Mouse (Mus musculus): ENCODE results near the gene Gabbr2. TPM values are rescaled to one million over a fixed set of nuclear protein-coding genes. Genes with fewer than 3 reads are reported as not detected.

The Gabbr2 gene
- polyA plus RNA-seq, 1 experiment from 2014 or later = 0.08 TPM

GRCm38 (mm10) chr4:46684160-46684559 is 307.5 kb downstream of the Gabbr2 start:
- H3K27me3 ChIP-seq = peaks cover 9% of the 10 kb centered on the region
- H3K4me2 ChIP-seq = no peak overlapping the region
- H3K4me3 ChIP-seq (replicated peaks) = no peak overlapping the region
- no peaks in the 10 kb centered on the region for H3K9me3 ChIP-seq
- H3K4me1 ChIP-seq (replicated peaks) = no peaks in the 10 kb centered on the region
- WGBS = 78% methylated on average over 6 of the region's 6 CpGs
- no peak for ATAC-seq (ENCODE audit: insufficient number of reproducible peaks, insufficient read depth, low FRiP score, low TSS enrichment, low read depth)
- no peak overlapping the region for H3K9ac ChIP-seq (replicated peaks)
- H3K27ac ChIP-seq = no peak overlapping the region
- no peaks in the 10 kb centered on the region for H3K36me3 ChIP-seq

GRCm38 (mm10) chr4:46676646-46677045 is 315.0 kb downstream of the Gabbr2 start:
- no peaks in the 10 kb centered on the region for H3K36me3 ChIP-seq
- no peak overlapping the region for H3K9ac ChIP-seq (replicated peaks)
- no peaks in the 10 kb centered on the region for H3K27me3 ChIP-seq
- H3K9me3 ChIP-seq = no peaks in the 10 kb centered on the region
- no peaks in the 10 kb centered on the region for H3K4me1 ChIP-seq (replicated peaks)
- no peak overlapping the region for H3K4me3 ChIP-seq (replicated peaks)
- H3K4me2 ChIP-seq = no peak overlapping the region
- H3K27ac ChIP-seq = no peak overlapping the region
- 54% methylated on average over 3 of the region's 3 CpGs for WGBS
- ATAC-seq (ENCODE audit: insufficient number of reproducible peaks, insufficient read depth, low FRiP score, low TSS enrichment, low read depth) = no peak

DNA sequence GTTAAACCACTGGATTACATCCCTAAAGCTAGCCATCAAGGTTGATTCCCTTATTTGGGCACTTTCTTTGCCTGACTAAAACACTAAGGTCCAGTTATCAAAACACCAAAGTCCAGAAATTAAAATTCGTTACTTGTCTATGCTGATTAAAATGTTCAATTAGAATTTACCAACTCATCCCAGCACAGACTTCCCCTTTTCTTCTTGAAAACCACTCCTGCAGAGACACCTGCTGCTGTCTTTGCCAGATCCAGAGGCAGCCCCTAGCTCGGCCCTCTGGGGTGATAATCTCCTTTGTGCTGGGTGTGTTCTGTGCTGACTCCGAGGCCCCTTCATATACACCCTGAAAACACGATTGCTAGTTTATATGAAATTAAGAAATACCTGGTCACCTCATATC is 315.7 kb downstream of the Gabbr2 start:
- ATAC-seq (ENCODE audit: insufficient number of reproducible peaks, insufficient read depth, low FRiP score, low TSS enrichment, low read depth) = no peak
- 68% methylated on average over 4 of the region's 4 CpGs for WGBS
- H3K4me2 ChIP-seq = no peak overlapping the region
- no peaks in the 10 kb centered on the region for H3K9me3 ChIP-seq
- no peaks in the 10 kb centered on the region for H3K36me3 ChIP-seq
- no peaks in the 10 kb centered on the region for H3K27me3 ChIP-seq
- no peaks in the 10 kb centered on the region for H3K4me1 ChIP-seq (replicated peaks)
- H3K9ac ChIP-seq (replicated peaks) = no peak overlapping the region; the same call in 1 of the 2 replicates
- H3K27ac ChIP-seq = no peak overlapping the region
- H3K4me3 ChIP-seq (replicated peaks) = no peak overlapping the region

DNA sequence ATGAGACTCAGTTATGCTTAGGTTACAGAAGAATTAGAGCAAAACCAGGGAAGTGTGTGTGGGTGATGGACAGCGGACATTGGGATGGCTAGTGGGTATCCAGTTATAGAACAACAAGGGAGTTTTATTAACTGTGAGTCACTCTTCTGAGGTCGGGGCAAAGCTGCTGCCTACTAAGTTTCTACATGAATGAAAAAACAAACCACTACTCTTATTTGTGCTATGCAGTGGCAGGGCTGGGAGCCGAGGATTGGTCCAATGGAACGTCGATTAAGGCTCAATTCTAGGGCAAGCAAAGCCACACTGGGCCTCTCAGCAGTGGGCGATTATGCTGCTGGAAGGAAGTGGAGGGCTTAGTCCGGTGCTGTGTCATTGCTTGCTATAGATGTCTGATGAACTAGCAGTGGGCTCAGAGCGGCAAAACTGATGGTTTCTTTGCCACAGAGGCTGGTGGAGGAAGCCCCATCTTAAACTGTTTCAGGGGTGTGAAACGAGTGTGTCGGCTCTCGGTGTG is 316.3 kb downstream of the Gabbr2 start:
- ATAC-seq (ENCODE audit: insufficient number of reproducible peaks, insufficient read depth, low FRiP score, low TSS enrichment, low read depth) = no peak
- H3K9me3 ChIP-seq = no peaks in the 10 kb centered on the region
- no peaks in the 10 kb centered on the region for H3K27me3 ChIP-seq
- H3K4me2 ChIP-seq = no peak overlapping the region
- no peaks in the 10 kb centered on the region for H3K4me1 ChIP-seq (replicated peaks)
- no peak overlapping the region for H3K9ac ChIP-seq (replicated peaks)
- H3K27ac ChIP-seq = no peak overlapping the region
- WGBS = 75% methylated on average over 11 of the region's 11 CpGs
- H3K36me3 ChIP-seq = no peaks in the 10 kb centered on the region
- H3K4me3 ChIP-seq (replicated peaks) = no peak overlapping the region

GRCm38 (mm10) chr4:46668620-46669019 is 323.1 kb downstream of the Gabbr2 start:
- WGBS = 73% methylated on average over 11 of the region's 11 CpGs
- no peak overlapping the region for H3K4me2 ChIP-seq

GRCm38 (mm10) chr4:46666420-46666819 is 325.3 kb downstream of the Gabbr2 start:
- no peak overlapping the region for H3K9ac ChIP-seq (replicated peaks)
- H3K4me3 ChIP-seq (replicated peaks) = no peak overlapping the region
- H3K9me3 ChIP-seq = no peaks in the 10 kb centered on the region
- H3K36me3 ChIP-seq = no peaks in the 10 kb centered on the region
- no peak for ATAC-seq (ENCODE audit: insufficient number of reproducible peaks, insufficient read depth, low FRiP score, low TSS enrichment, low read depth)
- no peak overlapping the region for H3K4me2 ChIP-seq
- WGBS = 70% methylated on average over 5 of the region's 5 CpGs
- no peaks in the 10 kb centered on the region; the same call in 1 of the 2 replicates for H3K27me3 ChIP-seq
- peaks cover 17% of the 10 kb centered on the region for H3K4me1 ChIP-seq (replicated peaks)
- H3K27ac ChIP-seq = no peak overlapping the region

More at GRCm38 (mm10) chr4:46668620-46669019, 323.1 kb downstream of the Gabbr2 start:
- Histone ChIP-seq H3K27me3 (no peaks in the 10 kb centered on the region), H3K4me3 (replicated peaks) (no peak overlapping the region), H3K27ac (no peak overlapping the region), H3K4me1 (replicated peaks) (peaks cover 13% of the 10 kb centered on the region), H3K9ac (replicated peaks) (no peak overlapping the region), H3K9me3 (no peaks in the 10 kb centered on the region), H3K36me3 (no peaks in the 10 kb centered on the region)
- ATAC-seq (ENCODE audit: insufficient number of reproducible peaks, insufficient read depth, low FRiP score, low TSS enrichment, low read depth) = no peak

- H3K27ac ChIP-seq = no peak overlapping the region
Measured at GRCm38 (mm10) chr4:46665371-46665774, 326.3 kb downstream of the Gabbr2 start.

GRCm38 (mm10) chr4:46664123-46665009 is 327.3 kb downstream of the Gabbr2 start:
- Histone ChIP-seq H3K4me2 (peak overlapping the region; percentile 77), H3K27me3 (peaks cover 6% of the 10 kb centered on the region; the same call in 1 of the 2 replicates), H3K36me3 (no peaks in the 10 kb centered on the region), H3K9ac (replicated peaks) (peak overlapping the region; percentile 73), H3K9me3 (0 out of 2 replicates have a peak, but pooled peaks cover 7% of the 10 kb centered on the region), H3K4me1 (replicated peaks) (peaks cover 17% of the 10 kb centered on the region), H3K27ac (peak overlapping the region; percentile 94), H3K4me3 (replicated peaks) (peak overlapping the region; percentile 43)
- 2% methylated on average over 34 of the region's 34 CpGs for WGBS
- ATAC-seq (ENCODE audit: insufficient number of reproducible peaks, insufficient read depth, low FRiP score, low TSS enrichment, low read depth) = peak; percentile 84

More at GRCm38 (mm10) chr4:46665371-46665774, 326.3 kb downstream of the Gabbr2 start:
- Histone ChIP-seq H3K36me3 (no peaks in the 10 kb centered on the region), H3K27me3 (peaks cover under 1% of the 10 kb centered on the region; the same call in 1 of the 2 replicates), H3K9ac (replicated peaks) (no peak overlapping the region), H3K4me1 (replicated peaks) (peaks cover 17% of the 10 kb centered on the region), H3K4me3 (replicated peaks) (0 out of 2 replicates have a peak overlapping the region, but pooled peaks have one; percentile 9), H3K9me3 (0 out of 2 replicates have a peak, but pooled peaks cover 5% of the 10 kb centered on the region), H3K4me2 (peak overlapping the region; percentile 77)
- ATAC-seq (ENCODE audit: insufficient number of reproducible peaks, insufficient read depth, low FRiP score, low TSS enrichment, low read depth) = no peak
- 4% methylated on average over 5 of the region's 8 CpGs for WGBS

GRCm38 (mm10) chr4:46661433-46661832 is 330.2 kb downstream of the Gabbr2 start:
- no peak for ATAC-seq (ENCODE audit: insufficient number of reproducible peaks, insufficient read depth, low FRiP score, low TSS enrichment, low read depth)
- Histone ChIP-seq H3K4me2 (no peak overlapping the region), H3K36me3 (no peaks in the 10 kb centered on the region), H3K9ac (replicated peaks) (no peak overlapping the region), H3K4me1 (replicated peaks) (peaks cover 17% of the 10 kb centered on the region), H3K27me3 (peaks cover 6% of the 10 kb centered on the region; the same call in 1 of the 2 replicates), H3K4me3 (replicated peaks) (no peak overlapping the region), H3K27ac (no peak overlapping the region), H3K9me3 (0 out of 2 replicates have a peak, but pooled peaks cover 7% of the 10 kb centered on the region)
- WGBS = 76% methylated on average over 9 of the region's 9 CpGs

- Histone ChIP-seq H3K4me1 (replicated peaks) (peaks cover 7% of the 10 kb centered on the region), H3K27me3 (peaks cover 9% of the 10 kb centered on the region; the same call in 1 of the 2 replicates), H3K9ac (replicated peaks) (no peak overlapping the region), H3K36me3 (no peaks in the 10 kb centered on the region), H3K27ac (no peak overlapping the region), H3K4me3 (replicated peaks) (no peak overlapping the region), H3K4me2 (no peak overlapping the region), H3K9me3 (0 out of 2 replicates have a peak, but pooled peaks cover 7% of the 10 kb centered on the region)
- WGBS = 75% methylated on average over 5 of the region's 5 CpGs
- no peak for ATAC-seq (ENCODE audit: insufficient number of reproducible peaks, insufficient read depth, low FRiP score, low TSS enrichment, low read depth)
Measured at GRCm38 (mm10) chr4:46658946-46659345, 332.7 kb downstream of the Gabbr2 start.

DNA sequence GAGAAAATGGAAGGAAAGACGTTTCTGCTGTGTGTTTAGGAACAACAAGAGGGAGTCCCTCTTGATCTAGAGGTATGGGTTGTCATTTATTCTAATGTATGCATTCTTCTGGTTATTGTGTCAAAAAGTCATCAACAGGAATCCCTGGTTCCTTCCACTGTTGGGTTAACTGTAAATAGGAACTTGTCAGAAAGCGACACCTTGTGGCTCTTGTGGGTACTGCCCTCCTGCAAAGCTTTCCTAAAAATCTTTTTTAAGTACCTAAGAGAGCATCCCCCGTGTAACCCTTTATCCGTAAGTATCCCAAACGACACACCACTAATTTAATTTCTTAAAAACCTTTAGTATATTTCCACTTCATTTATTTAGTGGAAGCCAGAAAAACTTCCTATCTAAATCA is 334.6 kb downstream of the Gabbr2 start:
- Histone ChIP-seq H3K27me3 (peaks cover 14% of the 10 kb centered on the region), H3K36me3 (no peaks in the 10 kb centered on the region), H3K4me3 (replicated peaks) (no peak overlapping the region), H3K4me2 (no peak overlapping the region), H3K9me3 (0 out of 2 replicates have a peak, but pooled peaks cover 7% of the 10 kb centered on the region), H3K4me1 (replicated peaks) (no peaks in the 10 kb centered on the region), H3K9ac (replicated peaks) (no peak overlapping the region), H3K27ac (no peak overlapping the region)
- 15% methylated on average over 5 of the region's 5 CpGs for WGBS
- no peak for ATAC-seq (ENCODE audit: insufficient number of reproducible peaks, insufficient read depth, low FRiP score, low TSS enrichment, low read depth)

Measured in limb, embryonic 12.5 days (tissue).